Mouse (Mus musculus): ENCODE measurements around the gene Il4ra.

GRCm38 (mm10) chr7:125566420-125566819, 14.5 kb downstream of the Il4ra start:
- TF ChIP-seq CTCF (IDR thresholded peaks at IDR 0.05; ENCODE audit: low read depth): no peak
- TF ChIP-seq EP300 (IDR thresholded peaks at IDR 0.05; ENCODE audit: low read depth): no peak

Measured in liver, embryonic 14.5 days (tissue).